Mouse (Mus musculus) CD4-positive helper T cell, adult 2 months (primary cell): Measurements from ENCODE around the gene Gm44511.

Experiments used
- DNase-seq: peaks from one replicate; pipeline ENCODE4 v3.0.0-alpha.2; 2012; ENCODE audit warnings: low read depth, missing footprints, low spot score

Gm44511 gene

GRCm38 (mm10) chr6:128826132-128826531 is at the start of gene Gm44511, which contains the start of gene Klrb1b:
Gene Gm44511, minus strand, starts transcription at chr6:128826315.
Gene Klrb1b, minus strand, starts transcription at chr6:128826331.
- DNase-seq: no peak

DNA sequence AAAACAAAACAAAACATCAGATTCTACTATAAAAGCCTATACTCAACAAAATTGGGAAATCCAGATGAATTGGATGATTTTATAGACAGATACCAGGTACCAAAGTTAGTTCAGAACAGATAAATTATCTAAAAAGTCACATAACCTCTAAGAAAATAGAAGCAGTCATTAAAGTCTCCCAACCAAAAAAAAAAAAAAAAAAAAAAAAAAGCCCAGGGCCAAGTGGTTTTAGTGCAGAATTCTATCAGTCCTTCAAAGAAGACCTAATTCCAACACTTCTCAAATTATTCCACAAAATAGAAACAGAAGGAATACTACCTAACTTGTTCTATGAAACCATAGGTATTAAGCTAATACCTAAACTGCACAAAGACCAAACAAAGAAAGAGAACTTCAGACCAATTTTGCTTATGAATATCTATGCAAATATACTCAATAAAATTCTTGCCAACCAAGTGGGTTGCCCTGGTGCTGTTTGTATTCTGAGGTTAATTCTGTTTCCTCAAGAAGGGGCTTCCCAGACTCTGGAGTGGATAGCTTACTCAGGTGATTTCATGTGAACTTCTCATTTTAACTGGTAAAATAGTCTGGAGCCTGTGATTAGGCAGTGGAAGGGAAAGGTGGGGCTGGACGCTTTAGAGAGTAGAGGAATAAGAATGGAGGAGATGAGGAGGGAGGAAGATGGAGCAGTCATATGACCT is 45.9 kb upstream of the Gm44511 start:
- no peak for DNase-seq

GRCm38 (mm10) chr6:128868861-128869260 is 42.7 kb upstream of the Gm44511 start:
- no peak for DNase-seq

DNA sequence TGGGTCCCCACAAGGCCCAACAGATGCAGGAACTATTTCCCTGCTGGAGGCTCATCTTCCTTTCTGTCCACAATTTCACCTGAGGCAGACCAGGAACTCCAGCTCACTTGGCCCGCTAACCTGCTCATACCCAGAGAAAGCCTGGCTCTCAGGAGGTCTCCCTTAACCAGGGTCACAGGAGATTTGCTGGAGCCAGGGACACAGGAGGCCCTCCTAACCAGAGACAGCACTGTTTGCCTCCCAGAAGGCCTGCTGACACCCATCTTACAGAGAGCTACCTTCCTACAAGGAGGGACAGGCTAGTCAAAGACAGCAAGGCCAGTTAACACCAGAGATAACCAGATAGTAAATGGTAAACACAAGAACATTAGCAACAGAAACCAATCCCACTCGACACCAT is 31.9 kb upstream of the Gm44511 start:
- no peak for DNase-seq

DNA sequence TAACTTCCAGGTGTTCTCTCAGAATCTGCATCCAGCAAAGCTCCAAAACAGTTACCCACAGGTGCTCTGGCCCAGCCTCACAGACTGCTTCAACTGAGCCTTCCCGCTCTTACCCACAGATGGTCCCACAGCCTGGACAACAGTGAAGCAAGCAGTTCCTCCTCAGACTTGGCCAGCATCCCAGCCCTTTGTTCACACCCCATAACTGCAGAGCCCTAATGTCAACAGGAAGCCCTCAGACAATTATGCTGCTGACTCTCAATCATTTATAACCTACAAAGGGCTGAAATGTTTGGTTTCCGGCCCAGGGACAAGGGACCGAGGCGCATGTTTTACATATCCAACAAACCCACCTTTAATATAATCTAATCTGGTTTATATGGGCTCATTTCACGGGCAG is 30.1 kb upstream of the Gm44511 start:
- no peak for DNase-seq

GRCm38 (mm10) chr6:128855477-128855876 is 29.4 kb upstream of the Gm44511 start:
- DNase-seq: no peak

GRCm38 (mm10) chr6:128854895-128855294 is 28.8 kb upstream of the Gm44511 start:
- no peak for DNase-seq

- DNase-seq: peak; percentile 69
Measured at GRCm38 (mm10) chr6:128854024-128854820, 28.1 kb upstream of the Gm44511 start.

DNA sequence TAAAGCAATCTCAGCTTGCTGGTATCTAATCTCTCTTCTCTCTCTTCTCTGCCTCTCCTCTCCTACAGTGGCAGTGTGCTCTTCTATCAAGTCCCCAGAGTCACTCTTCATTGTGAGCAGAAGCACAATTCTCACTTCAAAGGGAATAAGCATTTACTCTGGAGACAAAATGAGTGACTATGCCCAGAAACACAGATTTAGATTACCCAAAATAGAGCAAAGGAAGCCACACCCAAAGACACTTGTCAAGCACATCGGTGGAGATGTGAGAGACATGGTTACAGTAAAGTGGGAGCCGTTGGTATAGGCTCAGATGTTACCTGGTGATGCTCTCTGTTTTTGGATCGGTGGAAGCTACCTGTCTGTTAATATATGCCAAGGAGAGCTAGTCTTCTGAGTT is 26.7 kb upstream of the Gm44511 start:
- peak; percentile 31 for DNase-seq

GRCm38 (mm10) chr6:128851151-128851550 is 25.0 kb upstream of the Gm44511 start:
- no peak for DNase-seq

GRCm38 (mm10) chr6:128850671-128851070 is 24.6 kb upstream of the Gm44511 start:
- DNase-seq: no peak

GRCm38 (mm10) chr6:128849902-128850301 is 23.8 kb upstream of the Gm44511 start:
- peak; percentile 64 for DNase-seq

DNA sequence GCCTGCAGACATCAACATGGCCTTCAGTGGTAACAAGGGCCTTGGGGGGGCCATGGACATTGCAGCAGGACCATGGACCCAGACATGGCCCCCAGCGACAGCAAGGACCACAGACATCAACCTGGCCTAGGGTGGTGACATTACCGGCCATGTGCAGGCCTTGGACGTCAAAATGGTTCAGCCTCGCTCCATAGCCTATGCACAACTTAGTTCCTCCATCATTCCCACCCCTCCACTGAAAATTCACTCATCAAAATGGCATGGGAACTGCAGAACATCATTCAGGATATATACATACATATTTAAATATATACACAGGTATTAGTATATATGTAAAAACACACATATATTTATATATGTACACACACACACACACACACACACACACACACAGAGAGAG is 21.3 kb upstream of the Gm44511 start:
- no peak for DNase-seq

- DNase-seq: no peak
Measured at GRCm38 (mm10) chr6:128845998-128846542, 20.0 kb upstream of the Gm44511 start.

- peak; percentile 84 for DNase-seq
Measured at GRCm38 (mm10) chr6:128845319-128845979, 19.3 kb upstream of the Gm44511 start.

GRCm38 (mm10) chr6:128844586-128845080 is 18.5 kb upstream of the Gm44511 start:
- DNase-seq: no peak

DNA sequence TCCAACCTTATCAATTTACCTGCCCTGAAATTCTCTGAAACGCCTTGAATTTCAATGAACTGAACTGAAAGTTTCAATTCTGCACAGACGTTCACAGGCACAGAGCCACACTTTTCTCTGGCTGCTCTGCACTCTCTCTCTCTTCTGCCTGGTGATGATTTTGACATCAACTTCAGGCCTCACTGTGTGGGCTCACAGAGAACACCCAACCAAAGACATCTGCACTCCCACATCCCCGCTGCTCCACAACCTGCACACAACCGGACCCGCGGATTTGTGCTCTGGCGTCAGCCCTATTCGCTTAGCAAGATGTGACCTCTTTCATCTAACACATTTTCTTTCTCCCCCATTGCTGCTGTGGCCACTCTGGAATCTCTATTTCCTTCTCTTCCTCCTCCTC is 18.0 kb upstream of the Gm44511 start:
- peak; percentile 36 for DNase-seq

DNA sequence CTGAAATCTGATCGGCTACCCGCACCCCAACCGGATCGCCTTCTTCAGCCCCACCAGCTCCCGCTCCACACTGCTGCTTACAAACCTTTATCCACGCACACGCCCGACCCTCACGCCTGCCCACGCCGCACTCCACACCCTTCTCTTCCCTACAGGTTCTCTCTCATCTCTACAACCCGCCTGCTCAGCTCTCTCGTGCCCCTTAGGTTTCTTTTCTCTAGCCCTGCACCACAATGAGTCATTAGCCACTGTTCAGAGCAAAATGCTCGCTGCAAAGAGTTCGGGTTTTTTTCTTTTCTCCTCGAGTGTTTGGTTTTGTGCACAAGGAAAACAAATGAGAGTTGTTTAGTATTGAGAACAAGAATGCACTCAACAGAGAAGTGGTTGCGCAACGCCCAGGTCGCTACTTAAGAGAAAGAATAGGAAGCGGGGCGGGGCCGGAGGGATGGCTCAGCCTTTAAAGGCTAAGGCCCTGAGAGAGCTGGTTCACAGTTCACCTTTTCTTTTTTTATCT is 17.4 kb upstream of the Gm44511 start:
- DNase-seq: peak; percentile 81

DNA sequence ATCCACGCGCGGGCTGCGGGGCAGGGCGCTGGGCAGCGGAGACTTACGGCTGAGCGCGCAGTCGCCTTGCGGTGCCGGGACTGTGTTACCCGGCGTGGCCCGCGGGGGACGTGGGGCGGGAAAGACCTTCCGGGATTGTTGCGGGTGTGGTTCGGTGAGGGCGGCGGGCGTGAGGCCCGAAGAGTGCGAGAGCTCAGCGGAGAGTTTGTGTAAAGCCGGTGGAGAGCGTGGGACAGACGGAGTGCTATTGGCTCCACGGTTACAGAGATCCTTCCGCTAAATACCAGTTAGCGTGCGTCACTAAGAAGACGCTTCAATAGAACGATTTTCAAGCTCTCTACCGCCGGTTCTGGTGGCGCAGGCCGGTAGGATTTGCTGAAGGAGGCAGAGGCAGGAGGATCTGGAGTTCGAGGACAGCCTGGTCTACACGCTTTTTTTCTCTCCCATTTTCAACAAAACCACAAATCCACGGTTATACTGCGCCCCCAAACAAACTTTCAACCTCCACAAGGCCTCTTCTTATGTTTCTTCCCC is 16.9 kb upstream of the Gm44511 start:
- peak; percentile 97 for DNase-seq

DNA sequence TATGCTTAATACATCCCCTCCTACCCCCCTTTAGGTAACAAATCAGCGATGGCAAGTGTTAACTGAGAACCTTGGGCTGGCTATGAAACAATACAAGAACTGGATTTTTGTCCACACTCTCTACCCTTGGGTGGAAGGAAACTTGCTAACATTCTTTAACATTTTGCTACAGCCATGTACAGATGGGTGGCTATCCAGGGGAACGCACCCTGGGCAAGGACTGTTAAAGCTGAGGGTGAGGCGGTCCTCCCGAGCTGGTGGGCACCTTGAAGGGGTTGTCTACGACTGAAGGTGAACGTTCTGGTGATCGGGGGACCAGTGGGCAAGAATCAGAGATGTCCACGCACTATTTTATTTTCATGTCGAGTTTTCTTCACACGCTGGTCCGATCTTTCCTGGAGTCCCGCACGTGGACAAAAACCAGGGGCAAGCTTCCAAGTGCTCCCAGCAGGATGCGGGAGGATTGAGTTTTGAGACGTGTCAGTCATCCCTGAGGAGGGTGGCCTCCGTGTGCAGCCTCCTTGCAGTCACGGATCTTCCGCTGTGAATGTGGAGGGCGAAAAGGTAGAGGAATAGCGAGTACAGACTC is 16.3 kb upstream of the Gm44511 start:
- DNase-seq: no peak
